Mouse (Mus musculus) hematopoietic stem cell, adult 5-6 weeks (primary cell): ENCODE measurements at regions not wholly inside any gene's neighbourhood (a gene's known extent, or its start where the extent isn't known, plus 50 kb on each side); places are given as distances from the start of the nearest gene placed in this dataset.
A peak's percentile ranks its signal among the peaks of the same experiment; 100 is the strongest.

Experiments used
- ATAC-seq, 2 experiments: fragments of 125-278 bp in 1 of 2; replicated peaks in 1 of 2; 2 replicates each; pipeline ENCODE4 v1.8.0; 2016 to 2017; ENCODE audit warnings: inconsistent platforms in 2 of 2, mild to moderate bottlenecking in 2 of 2, moderate number of reproducible peaks in 2 of 2, low read depth in 1 of 2, moderate TSS enrichment in 1 of 2; ENCODE audit not compliant: low FRiP score in 2 of 2, poor library complexity in 2 of 2, severe bottlenecking in 2 of 2, insufficient read depth in 1 of 2, low TSS enrichment in 1 of 2

DNA sequence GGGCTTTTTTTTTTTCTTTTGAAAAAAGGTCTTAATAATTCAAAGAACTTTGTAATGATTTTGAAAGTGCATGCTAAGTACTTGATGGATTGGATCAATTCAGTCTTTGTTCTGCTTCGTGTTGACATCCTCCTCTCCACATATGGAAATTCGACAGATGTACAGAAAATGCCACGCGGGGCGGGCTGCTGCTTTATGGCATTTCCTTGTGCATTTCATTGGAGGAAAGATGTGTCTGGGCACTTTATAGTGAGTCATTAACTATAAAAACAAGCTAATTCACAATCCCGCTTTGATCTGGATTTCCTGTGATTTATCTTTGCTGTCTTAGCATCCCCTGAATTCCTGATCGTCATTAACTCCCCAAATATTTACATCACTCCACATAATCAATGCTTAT lies 173.5 kb upstream of the Nr5a2 start:
- no peak for ATAC-seq

DNA sequence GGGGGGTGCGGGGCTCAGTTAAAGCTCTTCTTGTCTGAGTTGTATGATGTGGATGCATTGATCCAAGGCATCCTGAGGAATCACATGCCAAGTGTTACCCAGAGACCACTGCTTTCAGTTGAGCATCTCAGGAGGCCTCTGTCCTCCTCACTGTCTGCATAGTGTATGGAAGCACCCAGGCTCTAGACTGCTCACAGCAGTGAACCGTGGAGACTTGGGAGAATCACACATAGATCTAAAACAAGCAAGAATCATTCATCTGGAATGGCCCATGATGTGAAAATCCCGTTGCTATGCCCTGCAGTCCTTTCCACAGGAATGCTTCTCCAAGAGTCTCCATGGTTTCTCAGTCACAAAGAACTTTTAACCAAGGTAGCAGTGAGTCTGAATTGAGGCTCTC lies 170.0 kb upstream of the Nr5a2 start:
- no peak for ATAC-seq

DNA sequence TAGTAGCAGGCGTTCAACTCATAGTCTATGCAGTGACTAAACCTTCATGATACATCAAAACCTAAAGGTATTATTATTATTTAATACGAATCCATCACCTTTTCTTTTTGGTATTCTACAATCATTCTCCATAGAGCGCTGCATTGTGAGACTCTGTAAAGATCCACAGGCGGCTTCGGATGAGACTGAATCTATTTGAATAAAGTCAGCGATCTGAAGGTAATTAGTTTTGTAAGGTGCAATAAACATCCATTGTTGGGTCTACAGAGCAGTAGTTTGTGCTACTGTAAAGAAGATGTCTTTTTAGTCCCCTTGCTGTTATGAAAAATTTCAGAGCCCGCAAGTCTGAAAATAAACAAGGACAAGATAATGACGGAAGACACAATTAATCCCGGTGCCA lies 168.9 kb upstream of the Nr5a2 start:
- no peak for ATAC-seq

GRCm38 (mm10) chr1:137117866-137118265 lies 157.6 kb upstream of the Nr5a2 start:
- no peak for ATAC-seq

GRCm38 (mm10) chr1:137106444-137106843 lies 146.2 kb upstream of the Nr5a2 start:
- no peak for ATAC-seq

DNA sequence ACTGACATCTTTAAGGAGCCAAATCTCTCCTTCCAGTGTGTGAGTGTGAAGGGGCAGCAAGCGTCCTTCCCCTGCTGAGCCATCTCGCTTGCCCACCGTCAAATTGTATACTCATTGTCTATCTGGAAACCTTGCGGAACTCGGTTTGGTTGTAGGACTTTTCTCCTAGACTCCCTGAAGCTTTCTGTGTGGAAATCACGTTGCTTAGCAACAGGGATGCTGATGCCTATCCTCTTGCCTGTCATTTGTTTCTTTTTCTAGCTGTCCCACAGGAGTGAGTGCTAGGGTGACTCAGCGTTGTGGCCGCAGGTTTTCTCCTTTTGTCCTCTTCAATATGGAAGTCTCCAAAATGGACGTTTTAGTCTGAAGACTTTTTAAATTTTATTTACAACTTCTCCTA lies 131.5 kb upstream of the Nr5a2 start:
- ATAC-seq, result no peak

DNA sequence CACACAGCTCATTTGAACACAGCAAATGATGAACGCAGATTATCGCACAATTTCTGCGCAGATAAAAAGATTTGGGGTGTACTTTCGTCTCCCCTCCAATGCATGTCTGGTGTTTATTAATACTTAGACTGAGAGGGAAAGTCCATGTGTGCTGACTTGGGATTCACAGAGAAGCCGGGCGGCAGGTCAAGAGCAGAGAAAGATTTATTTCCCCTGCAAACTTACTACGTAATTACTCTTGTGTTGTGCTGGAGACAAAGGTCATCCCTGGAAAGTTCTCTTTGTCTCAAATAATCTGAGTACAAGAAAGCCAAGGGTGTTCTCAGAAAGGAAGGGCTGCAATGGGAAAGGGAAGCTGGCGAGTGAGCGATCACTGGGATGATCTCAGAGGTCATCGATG lies 127.9 kb upstream of the Nr5a2 start:
- ATAC-seq, result no peak

- no peak for ATAC-seq
These were observed 126.5 kb upstream of the Nr5a2 start for GRCm38 (mm10) chr1:137086766-137087165.

- no peak for ATAC-seq
These were observed 123.3 kb upstream of the Nr5a2 start for GRCm38 (mm10) chr1:137083500-137083899.

- ATAC-seq, result no peak
These were observed 119.3 kb upstream of the Nr5a2 start for GRCm38 (mm10) chr1:137079401-137080003.

DNA sequence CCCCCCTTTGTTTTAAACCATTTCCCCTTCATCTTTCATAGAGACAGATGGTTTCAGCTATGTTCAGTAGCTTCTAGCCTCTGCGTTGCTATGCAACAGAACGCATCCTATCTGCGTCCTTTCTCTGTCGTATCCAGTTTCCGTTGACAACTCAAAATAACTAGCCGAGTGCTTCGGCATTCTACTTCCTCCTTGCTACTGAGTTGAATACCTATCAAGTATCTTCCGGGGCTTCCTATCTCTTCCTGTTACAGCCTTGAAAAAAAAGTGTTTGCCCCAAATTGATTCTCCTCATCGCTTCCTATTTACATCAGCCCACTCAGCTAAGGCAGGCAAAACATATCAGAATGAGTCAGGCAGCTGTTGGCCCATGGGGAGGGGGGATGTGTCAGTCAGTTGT lies 114.5 kb upstream of the Nr5a2 start:
- ATAC-seq, result peak; percentile 76 to 81

- peak; percentile 62 to 66 for ATAC-seq
These were observed 113.8 kb upstream of the Nr5a2 start for GRCm38 (mm10) chr1:137073857-137074572.

DNA sequence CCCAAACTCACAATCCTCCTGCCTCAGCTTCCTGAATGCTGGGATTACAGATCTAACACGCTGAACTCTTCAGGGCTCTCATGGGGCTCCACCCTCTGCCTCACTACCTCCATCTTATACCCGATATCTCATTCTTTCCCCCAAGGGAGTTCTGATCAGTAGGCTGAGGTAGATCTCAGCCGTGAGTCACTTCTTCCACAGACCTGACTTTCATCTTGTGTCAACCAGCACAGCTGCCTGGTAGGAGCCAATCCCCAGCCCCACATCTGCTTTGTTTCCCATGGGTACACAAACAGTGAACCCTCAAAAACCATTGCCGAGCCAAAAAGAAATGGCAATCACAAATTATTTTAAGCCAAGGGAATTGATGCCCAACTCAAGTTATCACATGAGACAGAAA lies 100.7 kb upstream of the Nr5a2 start:
- ATAC-seq, result no peak

- ATAC-seq, result no peak
These were observed 92.9 kb upstream of the Nr5a2 start for GRCm38 (mm10) chr1:137053134-137053533.

GRCm38 (mm10) chr1:137051515-137051914 lies 91.3 kb upstream of the Nr5a2 start:
- ATAC-seq, result no peak

GRCm38 (mm10) chr1:137044076-137044475 lies 83.8 kb upstream of the Nr5a2 start:
- ATAC-seq, result no peak

DNA sequence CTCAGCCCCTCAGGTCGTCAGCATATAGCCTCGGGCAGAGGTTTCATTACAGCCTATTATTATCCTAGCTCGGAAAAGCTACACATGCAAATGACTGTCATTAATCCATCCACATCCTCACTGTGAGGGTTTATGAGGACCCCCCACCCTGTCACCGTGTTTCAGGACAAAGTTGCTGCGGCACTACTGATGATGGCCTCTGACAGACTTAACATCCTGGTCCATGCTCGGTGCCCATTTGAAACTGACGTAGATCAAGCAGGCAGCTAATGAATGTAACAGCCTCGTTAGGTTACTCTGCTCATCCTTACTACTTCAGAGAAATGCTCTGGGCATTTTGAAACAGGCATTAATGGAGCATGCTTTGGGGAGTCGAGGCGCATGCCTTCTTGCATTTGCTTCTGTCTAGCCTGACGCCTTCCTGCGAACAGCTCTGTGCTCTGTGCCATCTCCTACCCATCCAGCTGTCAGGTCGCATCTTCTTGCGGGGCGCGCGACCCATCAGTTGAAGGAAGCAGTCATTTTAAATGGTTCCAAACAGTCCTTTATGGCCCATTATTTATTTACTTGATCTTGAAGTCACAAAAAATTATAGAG lies 82.3 kb upstream of the Nr5a2 start:
- ATAC-seq, result no peak

- no peak for ATAC-seq
These were observed 80.7 kb upstream of the Nr5a2 start for GRCm38 (mm10) chr1:137040898-137041297.

- ATAC-seq, result no peak
These were observed 74.3 kb upstream of the Nr5a2 start for GRCm38 (mm10) chr1:137034586-137034985.
